Mouse (Mus musculus): ENCODE data around the gene Tpsb2. TPM values are rescaled to one million over a fixed set of nuclear protein-coding genes. Genes with fewer than 3 reads are reported as not detected.

Gene Tpsb2
- total RNA-seq (2023), result not detected in 4 replicates

GRCm38 (mm10) chr17:25366005-25366404, at the start of gene Tpsb2:
Gene Tpsb2, plus strand, starts transcription at chr17:25366305.

GRCm38 (mm10) chr17:25318354-25318753, 47.8 kb upstream of the Tpsb2 start, which contains the start of gene Prss29:
Gene Prss29, plus strand, starts transcription at chr17:25318654.

GRCm38 (mm10) chr17:25345462-25345861, 20.6 kb upstream of the Tpsb2 start, which contains the start of gene Tpsab1:
Gene Tpsab1, minus strand, starts transcription at chr17:25345562.

GRCm38 (mm10) chr17:25368973-25369372, 2.9 kb downstream of the Tpsb2 start, which contains the start of gene Tpsg1:
Gene Tpsg1, plus strand, starts transcription at chr17:25369273.

Other genes with a start within 250 kb of the Tpsb2 start
- 0.39 TPM in 1 of 4 replicates, not detected in the others for gene Ptx4, start 245.5 kb upstream of the Tpsb2 start, total RNA-seq (2023)
- gene Clcn7, start 232.9 kb upstream of the Tpsb2 start, total RNA-seq (2023), result 41.6 to 48.1 TPM (median 42.1 TPM) in 4 replicates
- gene Ccdc154, start 203.8 kb upstream of the Tpsb2 start, total RNA-seq (2023), result 0.24 to 0.56 TPM in 2 of 4 replicates, not detected in the others
- gene Gm38655, start 190.8 kb upstream of the Tpsb2 start, total RNA-seq (2023), result not detected in 4 replicates
- 11.1 to 14.3 TPM (median 13.7 TPM) in 4 replicates for gene BC003965, start 181.8 kb upstream of the Tpsb2 start, total RNA-seq (2023)
- 35.4 to 49.4 TPM (median 36.7 TPM) in 4 replicates for gene Unkl, start 177.9 kb upstream of the Tpsb2 start, total RNA-seq (2023)
- gene Gnptg, start 126.2 kb upstream of the Tpsb2 start, total RNA-seq (2023), result 25.2 to 29.1 TPM (median 27.6 TPM) in 4 replicates
- 16.0 to 18.5 TPM (median 16.6 TPM) in 4 replicates for gene Tsr3, start 126.1 kb upstream of the Tpsb2 start, total RNA-seq (2023)
- gene Baiap3, start 109.9 kb upstream of the Tpsb2 start, total RNA-seq (2023), result 0.98 to 1.9 TPM (median 1.2 TPM) in 4 replicates
- gene Ube2i, start 91.7 kb upstream of the Tpsb2 start, total RNA-seq (2023), result 456 to 465 TPM (median 462 TPM) in 4 replicates
- gene Prss34, start 67.9 kb upstream of the Tpsb2 start, total RNA-seq (2023), result not detected in 4 replicates
- gene Prss28, start 57.7 kb upstream of the Tpsb2 start, total RNA-seq (2023), result not detected in 4 replicates
- gene Prss29, start 47.7 kb upstream of the Tpsb2 start, total RNA-seq (2023), result not detected in 4 replicates
- not detected in 4 replicates for gene Tpsab1, start 20.7 kb upstream of the Tpsb2 start, total RNA-seq (2023)
- gene Tpsg1, start 3.0 kb downstream of the Tpsb2 start, total RNA-seq (2023), result not detected in 4 replicates
- 5.0 to 7.9 TPM (median 6.0 TPM) in 4 replicates for gene Cacna1h, start 67.5 kb downstream of the Tpsb2 start, total RNA-seq (2023)
- gene Tekt4, start 88.3 kb downstream of the Tpsb2 start, total RNA-seq (2023), result not detected in 4 replicates
- gene Sstr5, start 131.0 kb downstream of the Tpsb2 start, total RNA-seq (2023), result not detected in 4 replicates
- gene Sox8, start 204.4 kb downstream of the Tpsb2 start, total RNA-seq (2023), result 0.26 to 0.41 TPM in 2 of 4 replicates, not detected in the others
- 26.8 to 32.9 TPM (median 31.5 TPM) in 4 replicates for gene Lmf1, start 212.8 kb downstream of the Tpsb2 start, total RNA-seq (2023)

Data from B cell, adult 62 days (primary cell).